Mouse (Mus musculus): ENCODE results near the gene Lysmd1. TPM values are rescaled to one million over a fixed set of nuclear protein-coding genes. Genes with fewer than 3 reads are reported as not detected.

The Lysmd1 gene
- 2.8 and 6.1 TPM in 2 replicates for polyA plus RNA-seq (2012; rRNA removed; ENCODE audit: low replicate concordance)

GRCm38 (mm10) chr3:95133680-95134101, at the start of gene Lysmd1, which contains the start of gene Scnm1:
Lysmd1 (plus strand) TSS chr3:95134088.
Scnm1 (minus strand) TSS chr3:95134011.

GRCm38 (mm10) chr3:95106338-95107117, 27.4 kb upstream of the Lysmd1 start, which contains the start of gene Pip5k1a:
Pip5k1a (minus strand) TSS chr3:95106930.

GRCm38 (mm10) chr3:95110911-95111726, 22.8 kb upstream of the Lysmd1 start, which contains the start of gene Vps72:
Vps72 (plus strand) TSS chr3:95111022.

GRCm38 (mm10) chr3:95124246-95124645, 9.6 kb upstream of the Lysmd1 start, which contains the start of gene Tmod4:
Tmod4 (plus strand) TSS chr3:95124476.

GRCm38 (mm10) chr3:95141952-95142616, 8.2 kb downstream of the Lysmd1 start, which contains the start of gene Tnfaip8l2:
Tnfaip8l2 (minus strand) TSS chr3:95142360.

GRCm38 (mm10) chr3:95159987-95160963, 26.4 kb downstream of the Lysmd1 start, which contains the start of gene Sema6c:
Sema6c (plus strand) TSS chr3:95160457.

Other genes starting within 250 kb of the Lysmd1 start
- 151 and 251 TPM in 2 replicates for gene Psmb4, start 247.1 kb upstream of the Lysmd1 start, polyA plus RNA-seq (2012; rRNA removed; ENCODE audit: low replicate concordance)
- 67.4 and 71.6 TPM in 2 replicates for gene Selenbp1, start 201.0 kb upstream of the Lysmd1 start, polyA plus RNA-seq (2012; rRNA removed; ENCODE audit: low replicate concordance)
- gene Rfx5, start 180.0 kb upstream of the Lysmd1 start, polyA plus RNA-seq (2012; rRNA removed; ENCODE audit: low replicate concordance) = 2.6 and 6.6 TPM in 2 replicates
- gene Pi4kb, start 159.4 kb upstream of the Lysmd1 start, polyA plus RNA-seq (2012; rRNA removed; ENCODE audit: low replicate concordance) = 11.2 and 12.0 TPM in 2 replicates
- gene Zfp687, start 118.6 kb upstream of the Lysmd1 start, polyA plus RNA-seq (2012; rRNA removed; ENCODE audit: low replicate concordance) = 14.2 and 17.2 TPM in 2 replicates
- gene Psmd4, start 91.5 kb upstream of the Lysmd1 start, polyA plus RNA-seq (2012; rRNA removed; ENCODE audit: low replicate concordance) = 70.8 and 87.2 TPM in 2 replicates
- gene Pip5k1a, start 27.2 kb upstream of the Lysmd1 start, polyA plus RNA-seq (2012; rRNA removed; ENCODE audit: low replicate concordance) = 9.6 and 12.5 TPM in 2 replicates
- 57.0 and 58.5 TPM in 2 replicates for gene Vps72, start 23.1 kb upstream of the Lysmd1 start, polyA plus RNA-seq (2012; rRNA removed; ENCODE audit: low replicate concordance)
- 0.53 and 1.1 TPM in 2 replicates for gene Tmod4, start 9.6 kb upstream of the Lysmd1 start, polyA plus RNA-seq (2012; rRNA removed; ENCODE audit: low replicate concordance)
- 18.5 and 29.5 TPM in 2 replicates for gene Scnm1, start 77 bp upstream of the Lysmd1 start, polyA plus RNA-seq (2012; rRNA removed; ENCODE audit: low replicate concordance)
- gene Tnfaip8l2, start 8.3 kb downstream of the Lysmd1 start, polyA plus RNA-seq (2012; rRNA removed; ENCODE audit: low replicate concordance) = 4.9 and 25.2 TPM in 2 replicates
- 3.7 and 5.7 TPM in 2 replicates for gene Sema6c, start 26.4 kb downstream of the Lysmd1 start, polyA plus RNA-seq (2012; rRNA removed; ENCODE audit: low replicate concordance)
- gene Gabpb2, start 83.8 kb downstream of the Lysmd1 start, polyA plus RNA-seq (2012; rRNA removed; ENCODE audit: low replicate concordance) = 2.7 and 3.5 TPM in 2 replicates
- 49.3 and 60.2 TPM in 2 replicates for gene Cdc42se1, start 94.6 kb downstream of the Lysmd1 start, polyA plus RNA-seq (2012; rRNA removed; ENCODE audit: low replicate concordance)
- gene Mllt11, start 98.1 kb downstream of the Lysmd1 start, polyA plus RNA-seq (2012; rRNA removed; ENCODE audit: low replicate concordance) = 16.1 and 25.0 TPM in 2 replicates
- 0.14 and 0.21 TPM in 2 replicates for gene Gm128, start 107.5 kb downstream of the Lysmd1 start, polyA plus RNA-seq (2012; rRNA removed; ENCODE audit: low replicate concordance)
- gene Bnipl, start 117.1 kb downstream of the Lysmd1 start, polyA plus RNA-seq (2012; rRNA removed; ENCODE audit: low replicate concordance) = 0.19 and 0.68 TPM in 2 replicates
- gene Mindy1, start 147.3 kb downstream of the Lysmd1 start, polyA plus RNA-seq (2012; rRNA removed; ENCODE audit: low replicate concordance) = 64.0 and 83.7 TPM in 2 replicates
- gene Prune1, start 148.0 kb downstream of the Lysmd1 start, polyA plus RNA-seq (2012; rRNA removed; ENCODE audit: low replicate concordance) = 5.3 and 8.0 TPM in 2 replicates
- 0.54 and 0.81 TPM in 2 replicates for gene Anxa9, start 173.1 kb downstream of the Lysmd1 start, polyA plus RNA-seq (2012; rRNA removed; ENCODE audit: low replicate concordance)
- 39.3 and 45.5 TPM in 2 replicates for gene Cers2, start 180.7 kb downstream of the Lysmd1 start, polyA plus RNA-seq (2012; rRNA removed; ENCODE audit: low replicate concordance)
- gene Setdb1, start 223.1 kb downstream of the Lysmd1 start, polyA plus RNA-seq (2012; rRNA removed; ENCODE audit: low replicate concordance) = 3.6 and 4.9 TPM in 2 replicates

Measured in duodenum, adult 2 months (tissue).